Mouse (Mus musculus) lung, embryonic 15.5 days (tissue): ENCODE results near the gene Ttll10. TPM values are rescaled to one million over a fixed set of nuclear protein-coding genes. Genes with fewer than 3 reads are reported as not detected.

Experiments used
- ATAC-seq: fragments of 200-750 bp; cut with Nextera tagmentation; 2 replicates; pipeline ENCODE4 v1.8.0; 2017; ENCODE audit warnings: moderate number of reproducible peaks, borderline replicate concordance; ENCODE audit not compliant: low FRiP score, low TSS enrichment; ENCODE audit errors: extremely low read depth
- H3K27ac ChIP-seq: fragments of 300-500 bp; sonication (generic); 2 replicates; pipeline ENCODE4 v1.5.1; 2015; ENCODE audit warnings: moderate library complexity, mild to moderate bottlenecking, inconsistent platforms
- H3K27me3 ChIP-seq: fragments of 300-500 bp; sonication (generic); 2 replicates; pipeline ENCODE4 v1.6.1; 2015; ENCODE audit warnings: inconsistent platforms
- H3K36me3 ChIP-seq: fragments of 300-500 bp; sonication (generic); 2 replicates; pipeline ENCODE4 v1.6.1; 2015; ENCODE audit warnings: inconsistent platforms
- H3K4me1 ChIP-seq: fragments of 300-500 bp; sonication (generic); 2 replicates; pipeline ENCODE4 v1.6.1; 2015; ENCODE audit warnings: inconsistent platforms
- H3K4me2 ChIP-seq: fragments of 300-500 bp; sonication (generic); 2 replicates; pipeline ENCODE4 v1.6.1; 2015; ENCODE audit warnings: inconsistent platforms, mild to moderate bottlenecking, moderate library complexity
- H3K4me3 ChIP-seq: fragments of 300-500 bp; sonication (generic); 2 replicates; pipeline ENCODE4 v1.5.1; 2015; ENCODE audit warnings: mild to moderate bottlenecking, inconsistent platforms
- H3K9ac ChIP-seq: fragments of 300-500 bp; sonication (generic); 2 replicates; pipeline ENCODE4 v1.6.1; 2015; ENCODE audit warnings: inconsistent platforms
- H3K9me3 ChIP-seq: fragments of 300-500 bp; sonication (generic); 2 replicates; pipeline ENCODE4 v1.6.1; 2016; ENCODE audit warnings: inconsistent platforms
- WGBS: fragments of 180-500 bp; shearing (Covaris S2); methylation state at CpG from one replicate; pipeline ENCODE4 v1.1.7; 2015; 5-methylcytosine and 5-hydroxymethylcytosine counted together
- polyA plus RNA-seq: library from polyadenylated mRNA; unstranded; fragments of >200 nt; fragmentation: Nextera tagmentation; extraction: Ambion mirVana; gene quantifications from 2 replicates; pipeline ENCODE4 v1.2.1, GENCODE M21; 2015

Ttll10 gene
- polyA plus RNA-seq, 1 experiment from 2014 or later = 2.9 TPM

GRCm38 (mm10) chr4:156084096-156084879 lies 25.1 kb upstream of the Ttll10 start:
- Histone ChIP-seq H3K9me3 (no peaks in the 10 kb centered on the region), H3K27me3 (no peaks in the 10 kb centered on the region), H3K9ac (no peak overlapping the region), H3K4me1 (peaks cover 12% of the 10 kb centered on the region; the same call in 1 of the 2 replicates), H3K27ac (peak overlapping the region; percentile 77), H3K36me3 (no peaks in the 10 kb centered on the region), H3K4me2 (peak overlapping the region; percentile 34; the same call in 1 of the 2 replicates), H3K4me3 (no peak overlapping the region)
- ATAC-seq = peak; percentile 42; the same call in 1 of the 2 replicates
- 55% methylated on average over 9 of the region's 9 CpGs for WGBS

- no peak for ATAC-seq
- H3K4me2 ChIP-seq = peak overlapping the region; percentile 34; the same call in 1 of the 2 replicates
- no peaks in the 10 kb centered on the region for H3K9me3 ChIP-seq
- WGBS = 51% methylated on average over 5 of the region's 5 CpGs
- H3K9ac ChIP-seq = no peak overlapping the region
- H3K4me1 ChIP-seq = peaks cover 12% of the 10 kb centered on the region; the same call in 1 of the 2 replicates
- H3K27me3 ChIP-seq = peaks cover 5% of the 10 kb centered on the region; the same call in 1 of the 2 replicates
- H3K4me3 ChIP-seq = no peak overlapping the region
- H3K27ac ChIP-seq = peak overlapping the region; percentile 77
- H3K36me3 ChIP-seq = no peaks in the 10 kb centered on the region
Measured at GRCm38 (mm10) chr4:156083348-156083747, 24.1 kb upstream of the Ttll10 start.

- H3K4me3 ChIP-seq = no peak overlapping the region
- H3K4me2 ChIP-seq = 0 out of 2 replicates have a peak overlapping the region, but pooled peaks have one; percentile 11
- no peak for ATAC-seq
- WGBS = 36% methylated on average over 4 of the region's 4 CpGs
- peak overlapping the region; percentile 77 for H3K27ac ChIP-seq
- no peak overlapping the region for H3K9ac ChIP-seq
- H3K36me3 ChIP-seq = no peaks in the 10 kb centered on the region
- H3K27me3 ChIP-seq = peaks cover 11% of the 10 kb centered on the region; the same call in 1 of the 2 replicates
- peaks cover 19% of the 10 kb centered on the region; the same call in 1 of the 2 replicates for H3K4me1 ChIP-seq
- no peaks in the 10 kb centered on the region for H3K9me3 ChIP-seq
Measured at GRCm38 (mm10) chr4:156082621-156083234, 23.5 kb upstream of the Ttll10 start.

- ATAC-seq = peak; percentile 89
- Histone ChIP-seq H3K27me3 (peaks cover 13% of the 10 kb centered on the region; the same call in 1 of the 2 replicates), H3K4me2 (peak overlapping the region; percentile 82), H3K9me3 (no peaks in the 10 kb centered on the region), H3K27ac (peak overlapping the region; percentile 90), H3K4me1 (peaks cover 27% of the 10 kb centered on the region), H3K36me3 (no peaks in the 10 kb centered on the region), H3K9ac (peak overlapping the region; percentile 31), H3K4me3 (peak overlapping the region; percentile 39)
- WGBS = under 1% methylated on average over 58 of the region's 58 CpGs
Measured at GRCm38 (mm10) chr4:156077499-156078301, 18.5 kb upstream of the Ttll10 start.

GRCm38 (mm10) chr4:156076911-156077382 lies 17.7 kb upstream of the Ttll10 start:
- Histone ChIP-seq H3K9me3 (no peaks in the 10 kb centered on the region), H3K4me3 (peak overlapping the region; percentile 39), H3K9ac (peak overlapping the region; percentile 31; the same call in 1 of the 2 replicates), H3K27ac (peak overlapping the region; percentile 90), H3K27me3 (peaks cover 13% of the 10 kb centered on the region; the same call in 1 of the 2 replicates), H3K4me1 (peaks cover 24% of the 10 kb centered on the region), H3K36me3 (no peaks in the 10 kb centered on the region), H3K4me2 (peak overlapping the region; percentile 82)
- ATAC-seq = no peak; the same call in 1 of the 2 replicates
- WGBS = 7% methylated on average over 8 of the region's 8 CpGs

GRCm38 (mm10) chr4:156070716-156071115 lies 11.5 kb upstream of the Ttll10 start:
- H3K4me2 ChIP-seq = no peak overlapping the region
- H3K4me1 ChIP-seq = peaks cover 10% of the 10 kb centered on the region; the same call in 1 of the 2 replicates
- H3K27me3 ChIP-seq = no peaks in the 10 kb centered on the region
- no peak for ATAC-seq
- no peak overlapping the region for H3K4me3 ChIP-seq
- 60% methylated on average over 2 of the region's 2 CpGs for WGBS
- H3K9me3 ChIP-seq = no peaks in the 10 kb centered on the region
- H3K27ac ChIP-seq = peak overlapping the region; percentile 36; the same call in 1 of the 2 replicates
- H3K9ac ChIP-seq = no peak overlapping the region
- no peaks in the 10 kb centered on the region for H3K36me3 ChIP-seq

- Histone ChIP-seq H3K9me3 (no peaks in the 10 kb centered on the region), H3K36me3 (no peaks in the 10 kb centered on the region), H3K4me2 (no peak overlapping the region), H3K4me3 (no peak overlapping the region), H3K4me1 (peaks cover 10% of the 10 kb centered on the region; the same call in 1 of the 2 replicates), H3K9ac (no peak overlapping the region), H3K27me3 (no peaks in the 10 kb centered on the region), H3K27ac (0 out of 2 replicates have a peak overlapping the region, but pooled peaks have one; percentile 36)
- 67% methylated on average over 6 of the region's 6 CpGs for WGBS
- 0 out of 2 replicates have a peak, but pooled peaks have one; percentile 33 for ATAC-seq
Measured at GRCm38 (mm10) chr4:156070276-156070675, 11.1 kb upstream of the Ttll10 start.

- H3K4me3 ChIP-seq = no peak overlapping the region
- no peak overlapping the region for H3K27ac ChIP-seq
- H3K9me3 ChIP-seq = no peaks in the 10 kb centered on the region
- no peaks in the 10 kb centered on the region for H3K36me3 ChIP-seq
- H3K27me3 ChIP-seq = no peaks in the 10 kb centered on the region
- H3K9ac ChIP-seq = no peak overlapping the region
- H3K4me2 ChIP-seq = no peak overlapping the region
- ATAC-seq = no peak
- peaks cover 11% of the 10 kb centered on the region; the same call in 1 of the 2 replicates for H3K4me1 ChIP-seq
- 97% methylated on average over 8 of the region's 8 CpGs for WGBS
Measured at GRCm38 (mm10) chr4:156069701-156070100, 10.5 kb upstream of the Ttll10 start.

- no peak overlapping the region for H3K4me3 ChIP-seq
- H3K9ac ChIP-seq = no peak overlapping the region
- H3K36me3 ChIP-seq = no peaks in the 10 kb centered on the region
- no peaks in the 10 kb centered on the region for H3K9me3 ChIP-seq
- 43% methylated on average over 5 of the region's 5 CpGs for WGBS
- no peak for ATAC-seq
- no peak overlapping the region for H3K4me2 ChIP-seq
- no peak overlapping the region for H3K27ac ChIP-seq
- no peaks in the 10 kb centered on the region for H3K27me3 ChIP-seq
- peaks cover 23% of the 10 kb centered on the region; the same call in 1 of the 2 replicates for H3K4me1 ChIP-seq
Measured at GRCm38 (mm10) chr4:156067256-156067949, 8.2 kb upstream of the Ttll10 start.

GRCm38 (mm10) chr4:156065156-156065894 lies 6.1 kb upstream of the Ttll10 start:
- H3K4me2 ChIP-seq = no peak overlapping the region
- no peak overlapping the region for H3K4me3 ChIP-seq
- H3K36me3 ChIP-seq = no peaks in the 10 kb centered on the region
- H3K27ac ChIP-seq = peak overlapping the region; percentile 82; the same call in 1 of the 2 replicates
- H3K9me3 ChIP-seq = no peaks in the 10 kb centered on the region
- ATAC-seq = no peak
- H3K4me1 ChIP-seq = peaks cover 17% of the 10 kb centered on the region; the same call in 1 of the 2 replicates
- WGBS = 81% methylated on average over 10 of the region's 10 CpGs
- no peaks in the 10 kb centered on the region for H3K27me3 ChIP-seq
- H3K9ac ChIP-seq = no peak overlapping the region
